Mouse (Mus musculus) stomach, embryonic 16.5 days (tissue): ENCODE results near the gene Tmem88. TPM values are rescaled to one million over a fixed set of nuclear protein-coding genes. Genes with fewer than 3 reads are reported as not detected.
A peak's percentile ranks its signal among the peaks of the same experiment; 100 is the strongest.
"Not testable (repeated sequence)": the region's sequence is repeated elsewhere in the genome, so short reads cannot be mapped to it uniquely, and the experiment has no call there.

Experiments used
- ATAC-seq: fragments of 200-750 bp; cut with Nextera tagmentation; 2 replicates; pipeline ENCODE4 v1.8.0; 2017; ENCODE audit warnings: moderate number of reproducible peaks, moderate TSS enrichment; ENCODE audit not compliant: insufficient read depth, low FRiP score
- H3K27ac ChIP-seq: fragments of 300-500 bp; sonication (generic); 2 replicates; pipeline ENCODE4 v1.5.1; 2014; ENCODE audit warnings: low read length
- H3K27me3 ChIP-seq: fragments of 300-500 bp; sonication (generic); 2 replicates; pipeline ENCODE4 v1.6.1; 2014; ENCODE audit warnings: low read length, control low read depth, mixed read lengths; ENCODE audit not compliant: control insufficient read depth, insufficient read depth
- H3K36me3 ChIP-seq: fragments of 300-500 bp; sonication (generic); 2 replicates; pipeline ENCODE4 v1.6.1; 2014; ENCODE audit warnings: low read length; ENCODE audit not compliant: control insufficient read depth, insufficient read depth
- H3K4me1 ChIP-seq: fragments of 300-500 bp; sonication (generic); 2 replicates; pipeline ENCODE4 v1.6.1; 2014; ENCODE audit warnings: low read length, control low read depth, mixed read lengths; ENCODE audit not compliant: control insufficient read depth, insufficient read depth
- H3K4me2 ChIP-seq: fragments of 300-500 bp; sonication (generic); 2 replicates; pipeline ENCODE4 v1.6.1; 2014; ENCODE audit warnings: low read depth, low read length, mixed read lengths
- H3K4me3 ChIP-seq: fragments of 300-500 bp; sonication (generic); replicated peaks from 2 replicates; pipeline ENCODE4 v1.5.1; 2014; ENCODE audit warnings: mild to moderate bottlenecking, low read length
- H3K9ac ChIP-seq: fragments of 300-500 bp; sonication (generic); 2 replicates; pipeline ENCODE4 v1.6.1; 2014; ENCODE audit warnings: low read length
- H3K9me3 ChIP-seq: fragments of 300-500 bp; sonication (generic); replicated peaks from 2 replicates; pipeline ENCODE4 v1.6.1; 2016; ENCODE audit warnings: low read length, control low read depth; ENCODE audit not compliant: control insufficient read depth
- WGBS: fragments of 180-500 bp; shearing (Covaris S2); extraction: QIAGEN DNeasy Blood & Tissue Kit; methylation state at CpG from one replicate; pipeline ENCODE4 v1.1.7; 2014; 5-methylcytosine and 5-hydroxymethylcytosine counted together
- polyA plus RNA-seq: library from polyadenylated mRNA; unstranded; fragments of >200 nt; fragmentation: Nextera tagmentation; extraction: Ambion mirVana; gene quantifications from 2 replicates; pipeline ENCODE4 v1.2.1, GENCODE M21; 2015

Gene Tmem88
- polyA plus RNA-seq, 1 experiment from 2014 or later: 28.7 TPM

- under 1% methylated on average over 31 of the region's 31 CpGs for WGBS
- peak; percentile 9; the same call in 1 of the 2 replicates for ATAC-seq
- H3K9ac ChIP-seq: peak overlapping the region; percentile 83
- H3K4me3 ChIP-seq: peak overlapping the region; percentile 73
- H3K4me1 ChIP-seq: peaks cover 25% of the 10 kb centered on the region
- H3K4me2 ChIP-seq: peak overlapping the region; percentile 77
- not testable (repeated sequence) for H3K9me3 ChIP-seq, H3K36me3 ChIP-seq, H3K27me3 ChIP-seq
- peak overlapping the region; percentile 49 for H3K27ac ChIP-seq
Observed at GRCm38 (mm10) chr11:69394591-69395167, 3.4 kb downstream of the Tmem88 start.

- Histone ChIP-seq H3K9me3 (no peaks in the 10 kb centered on the region), H3K4me2 (peak overlapping the region; percentile 39), H3K36me3 (no peaks in the 10 kb centered on the region), H3K27me3 (no peaks in the 10 kb centered on the region), H3K27ac (no peak overlapping the region), H3K9ac (no peak overlapping the region), H3K4me1 (peaks cover 4% of the 10 kb centered on the region; the same call in 1 of the 2 replicates), H3K4me3 (no peak overlapping the region)
- peak; percentile 18; the same call in 1 of the 2 replicates for ATAC-seq
- 51% methylated on average over 10 of the region's 10 CpGs for WGBS
Observed at GRCm38 (mm10) chr11:69390400-69391034, 7.5 kb downstream of the Tmem88 start.

GRCm38 (mm10) chr11:69389531-69390399 is 8.3 kb downstream of the Tmem88 start:
- H3K27ac ChIP-seq: no peak overlapping the region
- 0 out of 2 replicates have a peak overlapping the region, but pooled peaks have one; percentile 33 for H3K9ac ChIP-seq
- H3K9me3 ChIP-seq: no peaks in the 10 kb centered on the region
- no peaks in the 10 kb centered on the region for H3K36me3 ChIP-seq
- H3K4me3 ChIP-seq: no peak overlapping the region
- H3K27me3 ChIP-seq: no peaks in the 10 kb centered on the region
- H3K4me2 ChIP-seq: peak overlapping the region; percentile 39
- WGBS: 55% methylated on average over 14 of the region's 14 CpGs
- peaks cover 4% of the 10 kb centered on the region; the same call in 1 of the 2 replicates for H3K4me1 ChIP-seq
- peak; percentile 1; the same call in 1 of the 2 replicates for ATAC-seq

GRCm38 (mm10) chr11:69388680-69389079 is 9.4 kb downstream of the Tmem88 start:
- Histone ChIP-seq H3K27ac (no peak overlapping the region), H3K4me1 (no peaks in the 10 kb centered on the region), H3K9ac (no peak overlapping the region), H3K4me2 (no peak overlapping the region), H3K9me3 (no peaks in the 10 kb centered on the region), H3K27me3 (no peaks in the 10 kb centered on the region), H3K36me3 (no peaks in the 10 kb centered on the region), H3K4me3 (no peak overlapping the region)
- WGBS: 97% methylated on average over 4 of the region's 4 CpGs
- ATAC-seq: no peak

- no peaks in the 10 kb centered on the region for H3K9me3 ChIP-seq
- no peak overlapping the region for H3K9ac ChIP-seq
- H3K27me3 ChIP-seq: no peaks in the 10 kb centered on the region
- no peak overlapping the region for H3K4me3 ChIP-seq
- H3K36me3 ChIP-seq: no peaks in the 10 kb centered on the region
- H3K4me2 ChIP-seq: no peak overlapping the region
- WGBS: 73% methylated on average over 7 of the region's 7 CpGs
- H3K4me1 ChIP-seq: no peaks in the 10 kb centered on the region
- no peak overlapping the region for H3K27ac ChIP-seq
- ATAC-seq: no peak
Observed at GRCm38 (mm10) chr11:69386758-69387157, 11.3 kb downstream of the Tmem88 start.

- no peak for ATAC-seq
- Histone ChIP-seq H3K4me3 (no peak overlapping the region), H3K4me2 (no peak overlapping the region), H3K9ac (no peak overlapping the region), H3K27me3 (no peaks in the 10 kb centered on the region), H3K9me3 (no peaks in the 10 kb centered on the region), H3K4me1 (no peaks in the 10 kb centered on the region), H3K27ac (no peak overlapping the region), H3K36me3 (no peaks in the 10 kb centered on the region)
- WGBS: 78% methylated on average over 6 of the region's 6 CpGs
Observed at GRCm38 (mm10) chr11:69384979-69385378, 13.1 kb downstream of the Tmem88 start.

GRCm38 (mm10) chr11:69382478-69383105 is 15.4 kb downstream of the Tmem88 start:
- 70% methylated on average over 10 of the region's 10 CpGs for WGBS
- Histone ChIP-seq H3K4me2 (no peak overlapping the region), H3K36me3 (no peaks in the 10 kb centered on the region), H3K4me3 (no peak overlapping the region), H3K27me3 (no peaks in the 10 kb centered on the region), H3K9me3 (no peaks in the 10 kb centered on the region), H3K27ac (no peak overlapping the region), H3K9ac (no peak overlapping the region), H3K4me1 (no peaks in the 10 kb centered on the region)
- ATAC-seq: no peak

GRCm38 (mm10) chr11:69381356-69381755 is 16.7 kb downstream of the Tmem88 start:
- 77% methylated on average over 6 of the region's 6 CpGs for WGBS

More at GRCm38 (mm10) chr11:69381356-69381755, 16.7 kb downstream of the Tmem88 start:
- Histone ChIP-seq H3K4me1 (no peaks in the 10 kb centered on the region), H3K4me3 (no peak overlapping the region), H3K4me2 (no peak overlapping the region), H3K9me3 (no peaks in the 10 kb centered on the region), H3K27ac (no peak overlapping the region), H3K27me3 (no peaks in the 10 kb centered on the region), H3K36me3 (no peaks in the 10 kb centered on the region; the same call in 1 of the 2 replicates), H3K9ac (no peak overlapping the region)
- no peak for ATAC-seq
